Mouse (Mus musculus) heart, adult 2 months (tissue): ENCODE measurements around the gene Metap1d.

Experiments
- CTCF ChIP-seq: fragments of 200-600 bp; IDR thresholded peaks from 2 replicates; pipeline ENCODE4 v1.8.1; 2022; ENCODE audit warnings: antibody characterized with exemption, mild to moderate bottlenecking, moderate library complexity
- EP300 ChIP-seq: fragments of 200-500 bp; IDR thresholded peaks from 2 replicates; pipeline ENCODE4 v1.6.1; 2011; ENCODE audit warnings: low read depth, low read length, control low read depth; ENCODE audit not compliant: insufficient read depth
- POLR2A ChIP-seq: fragments of 200-500 bp; IDR thresholded peaks from 2 replicates; pipeline ENCODE4 v1.6.1; 2011; ENCODE audit warnings: mild to moderate bottlenecking, low read depth, low read length, control low read depth; ENCODE audit not compliant: insufficient read depth

DNA sequence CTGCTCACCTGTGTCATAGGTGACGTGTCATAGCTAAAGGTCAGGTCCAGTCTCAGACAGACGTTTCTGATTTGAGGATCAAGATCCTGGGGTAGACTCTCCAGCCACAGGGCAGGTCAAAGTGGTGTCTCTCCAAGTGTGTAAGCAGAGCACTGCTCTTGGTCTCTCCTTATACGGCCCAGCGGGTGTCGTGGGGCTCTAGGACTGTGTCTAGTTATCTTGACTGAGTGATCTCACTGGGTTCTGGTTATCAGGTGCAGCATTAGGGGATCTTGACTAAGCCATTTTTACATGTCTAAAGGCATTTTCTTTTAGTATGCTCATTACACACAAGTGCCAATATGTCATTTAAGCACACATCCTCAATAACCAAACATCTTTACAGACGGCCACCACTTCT is 18.0 kb downstream of the Metap1d start:
- TF ChIP-seq CTCF = no peak
- TF ChIP-seq POLR2A = no peak
- no peak for TF ChIP-seq EP300
